Mouse (Mus musculus): Measurements from ENCODE around the gene Wrnip1. TPM values are rescaled to one million over a fixed set of nuclear protein-coding genes. Genes with fewer than 3 reads are reported as not detected.

Gene Wrnip1
- total RNA-seq, 1 experiment from 2014 or later, result 20.6 TPM

Other genes starting within 250 kb of the Wrnip1 start
- not detected in 3 replicates for gene Mylk4, start 18.1 kb upstream of the Wrnip1 start, total RNA-seq (2017)
- not detected in 3 replicates for gene D930007J09Rik, start 811 bp downstream of the Wrnip1 start, total RNA-seq (2017)
- gene Serpinb1a, start 49.1 kb downstream of the Wrnip1 start, total RNA-seq (2017), result 17.5 to 61.2 TPM (median 52.8 TPM) in 3 replicates
- gene Serpinb1c, start 96.2 kb downstream of the Wrnip1 start, total RNA-seq (2017), result 2.3 TPM in 1 of 3 replicates, not detected in the others
- 148 to 312 TPM (median 231 TPM) in 3 replicates for gene Serpinb6b, start 163.2 kb downstream of the Wrnip1 start, total RNA-seq (2017)
- gene Serpinb9, start 201.2 kb downstream of the Wrnip1 start, total RNA-seq (2017), result 145 to 315 TPM (median 203 TPM) in 3 replicates
- gene Serpinb9b, start 225.4 kb downstream of the Wrnip1 start, total RNA-seq (2017), result 34.6 to 61.0 TPM (median 35.2 TPM) in 3 replicates

Measured in monocyte, adult 5-6 weeks (primary cell).